Mouse (Mus musculus) C2C12 (cell line): ENCODE data around the gene Fhit.

Experiments used
- CEBPB ChIP-seq: IDR thresholded peaks from one replicate; pipeline ENCODE4 v1.6.1; 2011; ENCODE audit warnings: low read depth, mild to moderate bottlenecking, control low read depth, moderate library complexity
- CTCF ChIP-seq: IDR thresholded peaks from one replicate; pipeline ENCODE4 v1.5.1; 2011; ENCODE audit not compliant: control insufficient read depth, insufficient read depth, insufficient read length
- MYOD1 ChIP-seq: IDR thresholded peaks from one replicate; pipeline ENCODE4 v1.6.1; 2011; ENCODE audit warnings: low read depth; ENCODE audit not compliant: control insufficient read depth, insufficient read length
- MYOG ChIP-seq: IDR thresholded peaks from one replicate; pipeline ENCODE4 v1.6.1; 2011; ENCODE audit not compliant: control insufficient read depth, insufficient read length; ENCODE audit errors: extremely low read depth
- USF1 ChIP-seq: IDR thresholded peaks from one replicate; pipeline ENCODE4 v1.6.1; 2011; ENCODE audit warnings: low read depth, mild to moderate bottlenecking, control low read depth, moderate library complexity

- TF ChIP-seq USF1, result no peak
- no peak for TF ChIP-seq CTCF
- no peak for TF ChIP-seq CEBPB
- TF ChIP-seq MYOG, result no peak
- TF ChIP-seq MYOD1, result no peak
These were observed 607.1 kb downstream of the Fhit start for GRCm38 (mm10) chr14:10554755-10555154.
